Mouse (Mus musculus): ENCODE measurements at regions not wholly inside any gene's neighbourhood (a gene's known extent, or its start where the extent isn't known, plus 50 kb on each side); places are given as distances from the start of the nearest gene placed in this dataset.

GRCm38 (mm10) chr3:38051748-38052147, 327.5 kb upstream of the Gm5148 start:
- Histone ChIP-seq H3K27ac (ENCODE audit: control insufficient read depth, low read depth, low read length) (no peak overlapping the region), H3K9me3 (replicated peaks; ENCODE audit: insufficient read depth, low read length) (no peaks in the 10 kb centered on the region), H3K79me2 (ENCODE audit: control insufficient read depth, insufficient read depth, low read length, poor library complexity) (no peaks in the 10 kb centered on the region), H3K36me3 (ENCODE audit: control insufficient read depth in 1 of 2, insufficient read depth in 2 of 2, low read length in 2 of 2) (no peaks in the 10 kb centered on the region), H3K27me3 (ENCODE audit: control insufficient read depth in 1 of 2, insufficient read depth in 2 of 2, low read length in 2 of 2) (no peaks in the 10 kb centered on the region), H3K9ac (ENCODE audit: control insufficient read depth, low read depth, low read length, poor library complexity, severe bottlenecking) (no peak overlapping the region), H3K4me3 (ENCODE audit: control insufficient read depth in 1 of 2, insufficient read depth in 1 of 2, low read depth in 2 of 2, low read length in 2 of 2) (no peak overlapping the region), H3K4me1 (ENCODE audit: control insufficient read depth in 1 of 2, insufficient read depth in 2 of 2, low read length in 2 of 2) (no peaks in the 10 kb centered on the region)
- no peak for DNase-seq (ENCODE audit: low read depth, low spot score)
- no peak for TF ChIP-seq CHD1 (IDR thresholded peaks at IDR 0.05; ENCODE audit: low read depth, low read length)
- no peak for TF ChIP-seq JUND (IDR thresholded peaks at IDR 0.05; ENCODE audit: low read depth, low read length)
- TF ChIP-seq SMC3 (IDR thresholded peaks at IDR 0.05; ENCODE audit: low read depth, low read length) = no peak
- no peak for TF ChIP-seq USF1 (IDR thresholded peaks at IDR 0.05; ENCODE audit: low read depth, low read length)
- no peak for TF ChIP-seq ZC3H11A (IDR thresholded peaks at IDR 0.05; ENCODE audit: low read depth, low read length)
- no peak for TF ChIP-seq POLR2AphosphoS2 (IDR thresholded peaks at IDR 0.05; ENCODE audit: low read length)
- TF ChIP-seq POLR2AphosphoS5 (IDR thresholded peaks at IDR 0.05; ENCODE audit: borderline replicate concordance, low read depth, low read length) = no peak
- no peak for TF ChIP-seq NRF1 (IDR thresholded peaks at IDR 0.05; ENCODE audit: insufficient read depth, low read depth, low read length, poor library complexity, severe bottlenecking)
- no peak for TF ChIP-seq TAL1 (IDR thresholded peaks at IDR 0.05; ENCODE audit: low read length)

GRCm38 (mm10) chr3:38050856-38051255, 326.6 kb upstream of the Gm5148 start:
- no peaks in the 10 kb centered on the region for H3K79me2 ChIP-seq (ENCODE audit: control insufficient read depth, insufficient read depth, low read length, poor library complexity)
- no peak overlapping the region for H3K9ac ChIP-seq (ENCODE audit: control insufficient read depth, low read depth, low read length, poor library complexity, severe bottlenecking)
- H3K27ac ChIP-seq (ENCODE audit: control insufficient read depth, low read depth, low read length) = no peak overlapping the region
- no peak overlapping the region for H3K4me3 ChIP-seq (ENCODE audit: control insufficient read depth in 1 of 2, insufficient read depth in 1 of 2, low read depth in 2 of 2, low read length in 2 of 2)
- H3K27me3 ChIP-seq (ENCODE audit: control insufficient read depth in 1 of 2, insufficient read depth in 2 of 2, low read length in 2 of 2) = no peaks in the 10 kb centered on the region; a peak in 2 of 4 replicates
- no peaks in the 10 kb centered on the region for H3K9me3 ChIP-seq (replicated peaks; ENCODE audit: insufficient read depth, low read length)
- no peaks in the 10 kb centered on the region for H3K36me3 ChIP-seq (ENCODE audit: control insufficient read depth in 1 of 2, insufficient read depth in 2 of 2, low read length in 2 of 2)
- H3K4me1 ChIP-seq (ENCODE audit: control insufficient read depth in 1 of 2, insufficient read depth in 2 of 2, low read length in 2 of 2) = no peaks in the 10 kb centered on the region
- TF ChIP-seq BHLHE40 (IDR thresholded peaks at IDR 0.05; ENCODE audit: borderline replicate concordance, low read depth, low read length) (no peak), NELFE (IDR thresholded peaks at IDR 0.05; ENCODE audit: low read depth, low read length) (no peak), CTCF (IDR thresholded peaks at IDR 0.05 in 2 of 3, conservative IDR thresholded peaks at IDR 0.05 in 1 of 3; ENCODE audit: control insufficient read depth in 1 of 3, insufficient read depth in 1 of 3, low read depth in 2 of 3, low read length in 3 of 3, poor library complexity in 1 of 3, severe bottlenecking in 1 of 3) (no peak), JUND (IDR thresholded peaks at IDR 0.05; ENCODE audit: low read depth, low read length) (no peak), USF1 (IDR thresholded peaks at IDR 0.05; ENCODE audit: low read depth, low read length) (no peak), SIN3A (IDR thresholded peaks at IDR 0.05; ENCODE audit: low read length) (no peak)
- DNase-seq (ENCODE audit: low read depth, low spot score) = no peak

- TF ChIP-seq SIN3A (IDR thresholded peaks at IDR 0.05; ENCODE audit: low read length) (no peak), JUND (IDR thresholded peaks at IDR 0.05; ENCODE audit: low read depth, low read length) (no peak), TBP (IDR thresholded peaks at IDR 0.05; ENCODE audit: low read depth, low read length) (no peak), BHLHE40 (IDR thresholded peaks at IDR 0.05; ENCODE audit: borderline replicate concordance, low read depth, low read length) (no peak), MAZ (IDR thresholded peaks at IDR 0.05; ENCODE audit: low read depth, low read length) (no peak), NRF1 (IDR thresholded peaks at IDR 0.05; ENCODE audit: insufficient read depth, low read depth, low read length, poor library complexity, severe bottlenecking) (no peak), USF1 (IDR thresholded peaks at IDR 0.05; ENCODE audit: low read depth, low read length) (no peak), MXI1 (IDR thresholded peaks at IDR 0.05; ENCODE audit: low read depth, low read length) (no peak), POLR2AphosphoS5 (IDR thresholded peaks at IDR 0.05; ENCODE audit: borderline replicate concordance, low read depth, low read length) (no peak), MAFK (IDR thresholded peaks at IDR 0.05; ENCODE audit: borderline replicate concordance, low read depth, low read length) (no peak), GATA1 (IDR thresholded peaks at IDR 0.05; ENCODE audit: low read depth, low read length) (no peak), RCOR1 (IDR thresholded peaks at IDR 0.05; ENCODE audit: low read depth, low read length) (no peak), SMC3 (IDR thresholded peaks at IDR 0.05; ENCODE audit: low read depth, low read length) (no peak)
- Histone ChIP-seq H3K27ac (ENCODE audit: control insufficient read depth, low read depth, low read length) (no peak overlapping the region), H3K4me3 (ENCODE audit: control insufficient read depth in 1 of 2, insufficient read depth in 1 of 2, low read depth in 2 of 2, low read length in 2 of 2) (no peak overlapping the region), H3K27me3 (ENCODE audit: control insufficient read depth in 1 of 2, insufficient read depth in 2 of 2, low read length in 2 of 2) (no peaks in the 10 kb centered on the region; a peak in 2 of 4 replicates), H3K9me3 (replicated peaks; ENCODE audit: insufficient read depth, low read length) (no peaks in the 10 kb centered on the region), H3K4me1 (ENCODE audit: control insufficient read depth in 1 of 2, insufficient read depth in 2 of 2, low read length in 2 of 2) (no peaks in the 10 kb centered on the region), H3K9ac (ENCODE audit: control insufficient read depth, low read depth, low read length, poor library complexity, severe bottlenecking) (no peak overlapping the region), H3K79me2 (ENCODE audit: control insufficient read depth, insufficient read depth, low read length, poor library complexity) (no peaks in the 10 kb centered on the region), H3K36me3 (ENCODE audit: control insufficient read depth in 1 of 2, insufficient read depth in 2 of 2, low read length in 2 of 2) (no peaks in the 10 kb centered on the region)
- DNase-seq (ENCODE audit: low read depth, low spot score) = no peak
Observed at GRCm38 (mm10) chr3:38050366-38050765, 326.1 kb upstream of the Gm5148 start.
